Comparison of ENCODE assay signal across 20 mouse cellular contexts in the genomic region with DNA sequence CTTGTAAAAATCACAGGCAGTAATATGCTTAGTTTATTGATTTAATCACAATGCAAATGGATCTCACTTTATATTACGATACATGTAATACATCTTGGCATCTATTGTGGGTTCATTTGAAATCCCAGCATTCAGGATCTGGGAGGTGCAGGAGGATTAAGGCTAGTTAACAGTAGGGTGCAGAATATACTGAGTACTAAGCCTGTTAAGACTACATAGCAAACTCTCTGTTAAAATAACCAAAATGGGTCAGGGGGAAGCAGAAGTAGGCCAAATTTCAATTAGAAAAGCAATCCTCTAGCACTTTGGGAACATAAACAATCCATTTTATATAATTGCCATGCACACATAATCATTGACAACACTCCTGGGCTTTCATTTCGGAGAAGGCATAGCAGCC. TPM values are rescaled to one million over a fixed set of nuclear protein-coding genes. Genes with fewer than 3 reads are reported as not detected.
"Had no signal": no experiment of that assay in that cellular context is flagged by ENCODE, and none has a peak within 500 bp of the region (broad histone marks: within the 10 kb centered on the region; RNA-seq: fewer than 3 reads in every experiment).

No protein-coding gene starts in this region.

- H3K9me3 ChIP-seq: stomach, embryonic 15.5 days had no signal

- H3K4me3 ChIP-seq: neural tube, embryonic 13.5 days; stomach, embryonic 15.5 days had no signal

- DNase-seq: retina, postnatal 1 day; right cerebral cortex, adult 18-20 months; right cerebral cortex, postnatal 14 days; right cerebral cortex, postnatal 25 days; right cerebral cortex, postnatal 4 days; spleen, adult 18-20 months; thymus, adult 18-20 months; thymus, adult 2 months; thymus, postnatal 14 days; thymus, postnatal 25 days; thymus, postnatal 36 days; thymus, postnatal 4 days had no signal

- H3K36me3 ChIP-seq: stomach, embryonic 15.5 days had no signal

- H3K9ac ChIP-seq: neural tube, embryonic 13.5 days; stomach, embryonic 15.5 days had no signal

- H3K27me3 ChIP-seq: neural tube, embryonic 13.5 days; stomach, embryonic 15.5 days had no signal

- H3K4me2 ChIP-seq: neural tube, embryonic 13.5 days; stomach, embryonic 15.5 days had no signal

- H3K4me1 ChIP-seq: stomach, embryonic 15.5 days had no signal

- H3K27ac ChIP-seq: neural tube, embryonic 13.5 days; stomach, embryonic 15.5 days; stomach, postnatal 0 days had no signal

RNA-seq across cellular contexts. Expression of gene Gm49353, which starts 25.0 kb away (rescaled TPM):
- total RNA-seq: neutrophil, adult 5-6 weeks had no signal
- polyA plus RNA-seq: small intestine, adult 2 months; spleen, adult 2 months; testis, adult 2 months; thymus, adult 2 months; thymus, postnatal 0 days had no signal

RNA-seq across cellular contexts. Expression of gene Soga3, which starts 30.1 kb away (rescaled TPM):
- total RNA-seq: neutrophil, adult 5-6 weeks had no signal
- polyA plus RNA-seq: spleen, adult 2 months had no signal

RNA-seq across cellular contexts. Expression of gene 9330159F19Rik, which starts 37.6 kb away (rescaled TPM):
- polyA plus RNA-seq: spleen, adult 2 months had no signal
